Mouse (Mus musculus) left cerebral cortex, adult 11 months (tissue): ENCODE measurements around the gene Olfr1318.

Source experiments
- DNase-seq: peaks from one replicate; pipeline ENCODE4 v3.0.0; 2022; ENCODE audit warnings: low spot score

Gene Olfr1318

DNA sequence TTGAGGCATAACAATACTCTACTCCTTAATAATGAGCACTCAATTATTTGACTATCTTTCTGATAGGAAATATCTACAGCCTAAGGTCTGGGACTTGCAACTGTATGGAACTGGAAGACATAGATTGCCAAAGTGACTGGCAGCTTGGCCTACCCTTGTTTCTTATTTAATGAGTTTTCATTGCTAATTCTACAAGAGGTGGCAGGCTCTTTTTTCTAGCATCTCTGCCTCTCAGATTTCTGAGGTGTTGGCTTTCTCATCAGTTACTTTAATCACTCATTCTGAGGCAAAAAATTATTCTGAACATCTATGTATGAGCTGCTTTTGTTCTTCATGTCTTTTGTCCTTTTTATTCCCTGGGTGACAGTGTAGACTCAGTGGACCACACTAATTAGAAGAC is at the start of gene Olfr1318:
Gene Olfr1318, plus strand, starts transcription at position 301 of the 400 bp plus-strand sequence.
- no peak for DNase-seq

DNA sequence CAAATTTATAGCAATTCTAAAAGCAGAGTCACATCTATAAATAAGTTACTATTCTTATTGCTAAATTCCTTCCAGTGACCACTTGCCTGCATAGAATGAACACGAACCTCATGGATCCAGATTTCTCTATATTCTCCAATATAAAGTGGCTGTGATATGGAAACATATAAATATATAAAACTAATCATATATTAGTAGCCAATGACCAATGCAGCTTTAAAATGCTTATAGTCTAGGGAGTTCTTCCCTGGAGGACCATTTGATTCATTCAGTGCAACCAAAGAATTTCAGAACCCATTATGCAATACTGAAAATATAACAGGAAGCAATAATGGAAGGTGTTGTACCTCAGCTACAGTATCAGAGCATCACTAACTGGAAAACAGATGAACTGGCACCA is 38.7 kb upstream of the Olfr1318 start, which contains the start of gene Olfr1315-ps1:
Gene Olfr1315-ps1, minus strand, starts transcription at position 101 of the 400 bp plus-strand sequence.
- DNase-seq: no peak

DNA sequence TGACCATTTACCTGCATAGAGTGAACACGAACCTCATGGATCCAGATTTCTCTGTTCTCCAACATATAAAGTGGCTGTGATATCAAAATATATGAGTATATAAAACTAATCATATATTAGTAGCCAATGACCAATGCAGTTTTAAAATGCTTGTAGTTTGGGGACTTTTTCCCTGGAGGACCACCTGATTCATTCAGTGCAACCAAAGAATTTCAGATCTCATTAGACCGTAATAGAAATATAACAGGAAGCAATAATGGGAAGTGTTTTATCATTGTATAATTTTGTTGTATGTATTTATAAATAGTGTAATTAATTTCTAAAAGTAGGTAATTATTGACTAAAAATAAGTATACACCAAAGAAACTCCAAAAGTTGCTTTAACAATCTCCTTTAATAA is 19.1 kb upstream of the Olfr1318 start, which contains the start of gene Olfr1316:
Gene Olfr1316, minus strand, starts transcription at position 101 of the 400 bp plus-strand sequence.
- DNase-seq: no peak

DNA sequence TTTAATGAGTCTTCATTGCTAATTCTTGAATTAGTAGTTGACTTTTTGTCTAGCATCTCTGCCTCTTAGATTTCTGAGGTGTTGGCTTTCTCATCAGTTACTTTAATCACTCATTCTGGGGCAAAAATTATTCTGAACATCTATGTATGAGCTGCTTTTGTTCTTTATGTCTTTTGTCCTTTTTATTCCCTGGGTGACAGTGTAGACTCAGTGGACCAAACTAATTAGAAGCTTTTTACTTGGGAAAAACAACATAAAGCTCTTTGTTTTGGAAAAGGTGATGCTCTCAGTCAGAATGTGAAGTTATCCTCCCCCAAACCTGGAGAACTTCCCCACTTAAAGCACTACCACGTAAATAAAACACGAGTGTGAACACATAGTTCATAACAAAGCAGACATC is 14.0 kb upstream of the Olfr1318 start, which contains the start of gene Olfr1317:
Gene Olfr1317, plus strand, starts transcription at position 301 of the 400 bp plus-strand sequence.
- DNase-seq: no peak

DNA sequence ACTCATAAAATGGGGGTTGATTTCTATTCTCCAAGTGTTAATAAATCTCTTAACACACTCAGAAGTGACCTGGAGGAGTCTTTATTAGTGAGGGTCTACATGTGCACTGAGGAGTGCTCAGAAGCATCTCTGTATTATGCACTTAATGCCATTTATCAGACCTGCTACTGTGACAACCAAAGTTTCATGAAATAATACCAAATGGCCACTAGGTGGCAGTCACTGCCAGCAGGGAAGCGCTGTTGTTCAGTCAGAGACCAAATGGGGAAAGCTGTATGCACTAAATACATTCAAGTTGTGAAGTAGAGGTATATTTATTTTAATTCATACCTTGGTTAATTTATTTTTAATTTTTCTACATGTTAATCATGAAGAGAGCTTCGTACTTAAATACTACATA is 42.9 kb downstream of the Olfr1318 start:
- peak; percentile 49 for DNase-seq

DNA sequence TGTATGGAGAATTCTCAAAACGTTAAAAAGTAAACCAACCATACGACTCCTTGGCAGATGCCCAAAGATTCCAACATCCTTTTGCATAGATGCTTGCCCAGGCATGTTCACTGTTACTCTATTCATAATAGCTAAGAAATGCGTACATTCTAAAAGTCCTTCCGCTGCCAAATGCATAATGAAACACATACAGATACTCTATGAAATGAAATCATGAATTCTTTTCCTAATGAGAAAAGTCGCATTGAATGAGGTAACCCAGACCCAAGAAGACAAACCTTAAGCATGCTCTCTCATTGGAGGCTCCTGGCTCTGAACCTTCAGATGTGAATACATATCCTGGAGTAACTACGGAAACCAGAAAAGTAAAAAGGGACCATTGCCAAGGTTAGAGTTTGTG is 49.1 kb downstream of the Olfr1318 start:
- no peak for DNase-seq
